Mouse (Mus musculus): Measurements from ENCODE around the gene Ddx28. TPM values are rescaled to one million over a fixed set of nuclear protein-coding genes. Genes with fewer than 3 reads are reported as not detected.

Gene Ddx28
- polyA plus RNA-seq, 2 experiments: 6.6 to 9.1 TPM

- Histone ChIP-seq H3K4me2 (ENCODE audit: low read depth) (no peak overlapping the region), H3K36me3 (replicated peaks; ENCODE audit: control insufficient read depth, insufficient read depth, low read depth) (peaks cover 7% of the 10 kb centered on the region; the same call in 1 of the 2 replicates), H3K4me3 (ENCODE audit: insufficient read depth in 1 of 2, low read depth in 2 of 2, low read length in 2 of 2) (no peak overlapping the region), H3K4me1 (replicated peaks; ENCODE audit: control insufficient read depth in 2 of 2, insufficient read depth in 2 of 2, low read length in 1 of 2) (peaks cover 13 to 38% of the 10 kb centered on the region in 2 experiments), H3K9ac (replicated peaks) (no peak overlapping the region), H3K9me3 (ENCODE audit: control insufficient read depth, low read length) (no peaks in the 10 kb centered on the region), H3K27ac (no peak overlapping the region), H3K27me3 (ENCODE audit: control insufficient read depth, insufficient read depth, low read length) (no peaks in the 10 kb centered on the region)
- DNase-seq (ENCODE audit: low read depth in 3 of 3, low spot score in 3 of 3): no peak
- TF ChIP-seq CTCF (IDR thresholded peaks at IDR 0.05; ENCODE audit: low read depth) (no peak), EP300 (IDR thresholded peaks at IDR 0.05; ENCODE audit: low read depth) (no peak)
- no peak for ATAC-seq (ENCODE audit: insufficient read depth)
- 81% methylated on average over 6 of the region's 6 CpGs for WGBS (ENCODE audit: insufficient replicate concordance)
Observed at GRCm38 (mm10) chr8:106049840-106050239, 38.2 kb upstream of the Ddx28 start.

DNA sequence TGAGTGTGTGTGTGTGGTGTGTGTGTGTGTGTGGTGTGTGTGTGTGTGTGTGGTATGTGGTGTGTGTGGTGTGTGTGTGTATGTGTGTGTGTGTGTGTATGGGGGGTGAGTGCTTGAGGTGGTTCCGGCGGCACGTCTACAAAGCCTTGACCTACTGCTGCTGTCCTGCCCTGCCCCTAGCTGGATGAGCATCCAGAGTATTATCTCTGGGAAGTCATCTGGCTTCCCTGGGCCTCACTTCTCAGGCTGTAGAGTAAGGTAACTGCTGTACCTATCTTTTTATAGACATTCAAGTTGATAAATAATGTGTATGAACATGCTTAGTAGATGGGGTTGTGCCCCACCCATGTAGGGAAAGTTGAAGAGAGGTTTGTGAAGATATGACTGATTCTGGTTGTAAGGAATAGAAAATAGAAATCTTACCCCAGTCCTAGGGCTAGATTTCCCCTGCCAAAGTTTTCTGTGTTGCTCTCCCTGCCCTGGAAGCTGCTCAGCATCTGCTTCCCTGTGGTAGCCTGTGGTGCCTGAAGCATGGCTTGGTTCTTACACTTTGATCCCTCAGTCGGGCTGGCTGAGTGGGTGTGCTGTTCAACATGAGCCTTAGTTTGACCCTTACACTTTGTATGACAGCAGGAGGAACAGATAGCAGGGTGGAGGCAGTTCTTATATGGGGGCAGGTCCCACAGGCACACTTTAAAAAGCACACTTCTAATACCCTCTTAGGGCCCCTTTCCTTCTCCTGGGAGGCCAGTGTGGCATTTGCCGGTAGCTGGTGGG lies 36.4 kb upstream of the Ddx28 start:
- Histone ChIP-seq H3K4me2 (ENCODE audit: low read depth) (peak overlapping the region; percentile 38; the same call in 1 of the 2 replicates), H3K27ac (peak overlapping the region; percentile 79), H3K27me3 (ENCODE audit: control insufficient read depth, insufficient read depth, low read length) (no peaks in the 10 kb centered on the region), H3K4me3 (ENCODE audit: insufficient read depth in 1 of 2, low read depth in 2 of 2, low read length in 2 of 2) (no peak overlapping the region), H3K4me1 (replicated peaks; ENCODE audit: control insufficient read depth in 2 of 2, insufficient read depth in 2 of 2, low read length in 1 of 2) (peaks cover 7 to 37% of the 10 kb centered on the region in 2 experiments), H3K9ac (replicated peaks) (no peak overlapping the region), H3K36me3 (replicated peaks; ENCODE audit: control insufficient read depth, insufficient read depth, low read depth) (peaks cover 4% of the 10 kb centered on the region; the same call in 1 of the 2 replicates), H3K9me3 (ENCODE audit: control insufficient read depth, low read length) (no peaks in the 10 kb centered on the region)
- no peak for TF ChIP-seq EP300 (IDR thresholded peaks at IDR 0.05; ENCODE audit: low read depth)
- TF ChIP-seq CTCF (IDR thresholded peaks at IDR 0.05; ENCODE audit: low read depth): no peak
- DNase-seq (ENCODE audit: low read depth in 3 of 3, low spot score in 3 of 3) (no peak), ATAC-seq (ENCODE audit: insufficient read depth) (peak; percentile 64)
- 59% methylated on average over 5 of the region's 5 CpGs for WGBS (ENCODE audit: insufficient replicate concordance)

- DNase-seq (ENCODE audit: low read depth in 3 of 3, low spot score in 3 of 3): peak; percentile 58 to 75 (median 74)
- peak; percentile 87 for ATAC-seq (ENCODE audit: insufficient read depth)
- Histone ChIP-seq H3K4me3 (ENCODE audit: insufficient read depth in 1 of 2, low read depth in 2 of 2, low read length in 2 of 2) (no peak overlapping the region), H3K27me3 (ENCODE audit: control insufficient read depth, insufficient read depth, low read length) (no peaks in the 10 kb centered on the region), H3K4me1 (replicated peaks; ENCODE audit: control insufficient read depth in 2 of 2, insufficient read depth in 2 of 2, low read length in 1 of 2) (peaks cover 7 to 37% of the 10 kb centered on the region in 2 experiments), H3K36me3 (replicated peaks; ENCODE audit: control insufficient read depth, insufficient read depth, low read depth) (peaks cover 4% of the 10 kb centered on the region), H3K27ac (peak overlapping the region; percentile 79), H3K4me2 (ENCODE audit: low read depth) (peak overlapping the region; percentile 30; the same call in 1 of the 2 replicates), H3K9ac (replicated peaks) (0 out of 2 replicates have a peak overlapping the region, but pooled peaks have one; percentile 2), H3K9me3 (ENCODE audit: control insufficient read depth, low read length) (no peaks in the 10 kb centered on the region)
- 80% methylated on average over 11 of the region's 11 CpGs for WGBS (ENCODE audit: insufficient replicate concordance)
- TF ChIP-seq EP300 (IDR thresholded peaks at IDR 0.05; ENCODE audit: low read depth) (peak; percentile 53), CTCF (IDR thresholded peaks at IDR 0.05; ENCODE audit: low read depth) (no peak)
Observed at GRCm38 (mm10) chr8:106046872-106047559, 35.3 kb upstream of the Ddx28 start.

GRCm38 (mm10) chr8:106044151-106044550 lies 32.5 kb upstream of the Ddx28 start:
- Histone ChIP-seq H3K9me3 (ENCODE audit: control insufficient read depth, low read length) (no peaks in the 10 kb centered on the region), H3K4me3 (ENCODE audit: insufficient read depth in 1 of 2, low read depth in 2 of 2, low read length in 2 of 2) (no peak overlapping the region), H3K4me1 (replicated peaks; ENCODE audit: control insufficient read depth in 2 of 2, insufficient read depth in 2 of 2, low read length in 1 of 2) (peaks cover 7 to 37% of the 10 kb centered on the region in 2 experiments), H3K9ac (replicated peaks) (no peak overlapping the region), H3K27ac (no peak overlapping the region), H3K27me3 (ENCODE audit: control insufficient read depth, insufficient read depth, low read length) (no peaks in the 10 kb centered on the region), H3K4me2 (ENCODE audit: low read depth) (no peak overlapping the region), H3K36me3 (replicated peaks; ENCODE audit: control insufficient read depth, insufficient read depth, low read depth) (no peaks in the 10 kb centered on the region; the same call in 1 of the 2 replicates)
- ATAC-seq (ENCODE audit: insufficient read depth): no peak
- TF ChIP-seq EP300 (IDR thresholded peaks at IDR 0.05; ENCODE audit: low read depth) (no peak), CTCF (IDR thresholded peaks at IDR 0.05; ENCODE audit: low read depth) (no peak)
- DNase-seq (ENCODE audit: low read depth in 3 of 3, low spot score in 3 of 3): no peak
- WGBS (ENCODE audit: insufficient replicate concordance): 19% methylated on average over 3 of the region's 3 CpGs

DNA sequence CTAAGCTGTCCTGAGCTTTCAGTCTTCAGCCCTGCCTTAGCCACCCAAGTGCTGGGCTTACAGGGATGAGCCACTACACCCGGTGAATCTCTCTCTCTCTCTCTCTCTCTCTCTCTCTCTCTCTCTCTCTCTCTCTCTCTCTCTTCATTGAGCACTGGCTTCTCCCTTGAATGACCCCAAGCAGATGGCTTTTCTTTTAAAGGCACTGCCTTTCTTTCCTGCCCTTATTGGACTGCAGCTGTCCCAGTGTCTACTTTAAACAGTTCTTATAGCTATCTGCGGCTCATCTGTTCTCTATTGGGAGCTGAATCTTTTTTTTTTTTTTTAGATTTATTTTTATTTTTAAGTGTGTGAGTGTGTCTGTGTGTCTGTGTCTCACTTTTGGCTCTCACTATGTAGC lies 31.4 kb upstream of the Ddx28 start:
- H3K9ac ChIP-seq (replicated peaks): no peak overlapping the region
- 85% methylated on average over 2 of the region's 2 CpGs for WGBS (ENCODE audit: insufficient replicate concordance)
- H3K36me3 ChIP-seq (replicated peaks; ENCODE audit: control insufficient read depth, insufficient read depth, low read depth): no peaks in the 10 kb centered on the region; the same call in 1 of the 2 replicates
- peaks cover 1 to 29% of the 10 kb centered on the region in 2 experiments for H3K4me1 ChIP-seq (replicated peaks; ENCODE audit: control insufficient read depth in 2 of 2, insufficient read depth in 2 of 2, low read length in 1 of 2)
- H3K27me3 ChIP-seq (ENCODE audit: control insufficient read depth, insufficient read depth, low read length): no peaks in the 10 kb centered on the region
- no peak for TF ChIP-seq EP300 (IDR thresholded peaks at IDR 0.05; ENCODE audit: low read depth)
- TF ChIP-seq CTCF (IDR thresholded peaks at IDR 0.05; ENCODE audit: low read depth): no peak
- DNase-seq (ENCODE audit: low read depth in 3 of 3, low spot score in 3 of 3) (no peak), ATAC-seq (ENCODE audit: insufficient read depth) (no peak)
- no peaks in the 10 kb centered on the region for H3K9me3 ChIP-seq (ENCODE audit: control insufficient read depth, low read length)
- H3K4me3 ChIP-seq (ENCODE audit: insufficient read depth in 1 of 2, low read depth in 2 of 2, low read length in 2 of 2): no peak overlapping the region
- H3K27ac ChIP-seq: no peak overlapping the region
- no peak overlapping the region for H3K4me2 ChIP-seq (ENCODE audit: low read depth)

Data from liver, embryonic 14.5 days (tissue).